Mouse (Mus musculus) adrenal gland, adult 2 months (tissue): ENCODE measurements at regions not wholly inside any gene's neighbourhood (a gene's known extent, or its start where the extent isn't known, plus 50 kb on each side); places are given as distances from the start of the nearest gene placed in this dataset.

ENCODE experiments used
- DNase-seq: peaks from one replicate; pipeline ENCODE4 v3.0.0; 2021

GRCm38 (mm10) chr9:27242325-27242724 is 56.7 kb upstream of the Igsf9b start:
- no peak for DNase-seq

GRCm38 (mm10) chr9:27240926-27241325 is 58.1 kb upstream of the Igsf9b start:
- DNase-seq, result no peak

- DNase-seq, result no peak
Measured at GRCm38 (mm10) chr9:27240491-27240890, 58.5 kb upstream of the Igsf9b start.

- DNase-seq, result no peak
Measured at GRCm38 (mm10) chr9:27232692-27233091, 66.3 kb upstream of the Igsf9b start.

- DNase-seq, result no peak
Measured at GRCm38 (mm10) chr9:27227458-27227857, 71.5 kb upstream of the Igsf9b start.

GRCm38 (mm10) chr9:27221183-27221582 is 66.0 kb upstream of the Jam3 start:
- no peak for DNase-seq

- no peak for DNase-seq
Measured at GRCm38 (mm10) chr9:27216024-27216423, 60.8 kb upstream of the Jam3 start.

GRCm38 (mm10) chr9:27214023-27214422 is 58.8 kb upstream of the Jam3 start:
- DNase-seq, result peak; percentile 73

GRCm38 (mm10) chr9:27208840-27209239 is 53.6 kb upstream of the Jam3 start:
- DNase-seq, result no peak
